Mouse (Mus musculus) thymus, adult 2 months (tissue): Measurements from ENCODE around the gene Theg. TPM values are rescaled to one million over a fixed set of nuclear protein-coding genes. Genes with fewer than 3 reads are reported as not detected.

Source experiments
- DNase-seq: peaks from one replicate; pipeline ENCODE4 v3.0.0; 2021
- H3K27ac ChIP-seq: fragments of 200-500 bp; 2 replicates; pipeline ENCODE4 v1.5.1; 2012; ENCODE audit warnings: low read length, control low read depth; ENCODE audit not compliant: control insufficient read depth, insufficient read depth
- H3K27me3 ChIP-seq: fragments of 200-500 bp; 2 replicates; pipeline ENCODE4 v1.6.1; 2012; ENCODE audit warnings: mild to moderate bottlenecking, low read length, moderate library complexity, mixed read lengths; ENCODE audit not compliant: control insufficient read depth, insufficient read depth
- H3K36me3 ChIP-seq: fragments of 200-500 bp; 2 replicates; pipeline ENCODE4 v1.6.1; 2012; ENCODE audit warnings: mild to moderate bottlenecking, low read length, moderate library complexity; ENCODE audit not compliant: control insufficient read depth, insufficient read depth
- H3K4me1 ChIP-seq: fragments of 200-500 bp; replicated peaks from 2 replicates; pipeline ENCODE4 v1.6.1; 2012; ENCODE audit warnings: low read length; ENCODE audit not compliant: control insufficient read depth, insufficient read depth
- H3K4me3 ChIP-seq: fragments of 200-500 bp; 2 replicates; pipeline ENCODE4 v1.5.1; 2012; ENCODE audit warnings: mild to moderate bottlenecking, low read length, control low read depth, moderate library complexity; ENCODE audit not compliant: control insufficient read depth, insufficient read depth
- CTCF ChIP-seq: fragments of 200-500 bp; IDR thresholded peaks from 2 replicates; pipeline ENCODE4 v1.5.1; 2012; ENCODE audit warnings: mild to moderate bottlenecking, control low read depth, low read length, moderate library complexity, borderline replicate concordance; ENCODE audit not compliant: control insufficient read depth, poor library complexity, insufficient read depth; ENCODE audit errors: extremely low read depth
- POLR2A ChIP-seq: fragments of 200-500 bp; IDR thresholded peaks from 2 replicates; pipeline ENCODE4 v1.6.1; 2012; ENCODE audit warnings: mild to moderate bottlenecking, low read length, control low read depth, moderate library complexity; ENCODE audit not compliant: control insufficient read depth, poor library complexity, insufficient read depth; ENCODE audit errors: extremely low read depth
- WGBS: fragments of 180-500 bp; shearing (Covaris S2); methylation state at CpG from one replicate; pipeline ENCODE4 v1.1.7; 2018; 5-methylcytosine and 5-hydroxymethylcytosine counted together
- polyA plus RNA-seq: library from polyadenylated mRNA; depleted of rRNA; stranded (reverse); fragments of >200 nt; gene quantifications from 2 replicates; pipeline ENCODE4 v1.2.3, GENCODE M21; 2012

Theg gene
- polyA plus RNA-seq, 1 experiment = not detected

GRCm38 (mm10) chr10:79554330-79555237, 32.5 kb downstream of the Theg start, which contains the start of gene Mier2:
Gene Mier2 (minus strand): TSS chr10:79555199.
- H3K27ac ChIP-seq = no peak within 1 kb of the TSS
- H3K27me3 ChIP-seq = no peaks in the 10 kb centered on the region
- H3K4me3 ChIP-seq = peak within 1 kb of the TSS; percentile 87
- no peaks in the 10 kb centered on the region for H3K36me3 ChIP-seq
- TF ChIP-seq CTCF = no peak
- peak; percentile 43; the same call in 1 of the 2 replicates for TF ChIP-seq POLR2A
- DNase-seq = peak; percentile 82
- H3K4me1 ChIP-seq = peaks cover 22% of the 10 kb centered on the region
- WGBS = 1% methylated on average over 103 of the region's 108 CpGs

GRCm38 (mm10) chr10:79553691-79554090, 33.4 kb downstream of the Theg start:
- H3K4me1 ChIP-seq = peaks cover 22% of the 10 kb centered on the region
- no peaks in the 10 kb centered on the region; the same call in 1 of the 2 replicates for H3K36me3 ChIP-seq
- H3K4me3 ChIP-seq = no peak overlapping the region
- H3K27me3 ChIP-seq = no peaks in the 10 kb centered on the region
- WGBS = 75% methylated on average over 10 of the region's 10 CpGs
- DNase-seq = no peak
- TF ChIP-seq CTCF (no peak), POLR2A (no peak)
- no peak overlapping the region for H3K27ac ChIP-seq

- Histone ChIP-seq H3K4me1 (peaks cover 22% of the 10 kb centered on the region), H3K27ac (no peak overlapping the region), H3K36me3 (no peaks in the 10 kb centered on the region; the same call in 1 of the 2 replicates), H3K4me3 (no peak overlapping the region), H3K27me3 (no peaks in the 10 kb centered on the region)
- WGBS = 91% methylated on average over 6 of the region's 6 CpGs
- DNase-seq = no peak
- TF ChIP-seq CTCF = no peak
- no peak for TF ChIP-seq POLR2A
Observed at GRCm38 (mm10) chr10:79553176-79553575, 34.0 kb downstream of the Theg start.

GRCm38 (mm10) chr10:79552531-79552930, 34.6 kb downstream of the Theg start:
- 82% methylated on average over 8 of the region's 8 CpGs for WGBS
- no peak for DNase-seq

GRCm38 (mm10) chr10:79550366-79550765, 36.8 kb downstream of the Theg start:
- WGBS = 88% methylated on average over 9 of the region's 9 CpGs
- Histone ChIP-seq H3K36me3 (peaks cover 6% of the 10 kb centered on the region; the same call in 1 of the 2 replicates), H3K27me3 (no peaks in the 10 kb centered on the region), H3K4me1 (peaks cover 22% of the 10 kb centered on the region), H3K27ac (no peak overlapping the region), H3K4me3 (no peak overlapping the region)
- TF ChIP-seq CTCF = no peak
- no peak for TF ChIP-seq POLR2A
- DNase-seq = no peak

More at GRCm38 (mm10) chr10:79552531-79552930, 34.6 kb downstream of the Theg start:
- no peak overlapping the region for H3K4me3 ChIP-seq
- TF ChIP-seq POLR2A (no peak), CTCF (no peak)
- no peaks in the 10 kb centered on the region; the same call in 1 of the 2 replicates for H3K36me3 ChIP-seq
- H3K27ac ChIP-seq = no peak overlapping the region
- H3K27me3 ChIP-seq = no peaks in the 10 kb centered on the region
- H3K4me1 ChIP-seq = peaks cover 22% of the 10 kb centered on the region

- H3K36me3 ChIP-seq = peaks cover 14% of the 10 kb centered on the region; the same call in 1 of the 2 replicates
- 97% methylated on average over 18 of the region's 18 CpGs for WGBS
- peaks cover 16% of the 10 kb centered on the region for H3K4me1 ChIP-seq
- H3K27ac ChIP-seq = no peak overlapping the region
- no peaks in the 10 kb centered on the region for H3K27me3 ChIP-seq
- TF ChIP-seq POLR2A = no peak
- no peak for TF ChIP-seq CTCF
- H3K4me3 ChIP-seq = no peak overlapping the region
- no peak for DNase-seq
Observed at GRCm38 (mm10) chr10:79548971-79549723, 38.0 kb downstream of the Theg start.
